Mouse (Mus musculus) G1E (cell line): ENCODE results near the gene Ccnt1.

Experiments used
- CTCF ChIP-seq: IDR thresholded peaks from 2 replicates; pipeline ENCODE4 v1.5.1; 2012; ENCODE audit warnings: low read depth, low read length, inconsistent platforms, mixed read lengths
- GATA1 ChIP-seq: IDR thresholded peaks from 2 replicates; pipeline ENCODE4 v1.6.1; 2012; ENCODE audit warnings: borderline replicate concordance, low read length, inconsistent platforms, mixed read lengths

GRCm38 (mm10) chr15:98533881-98534627, 36.7 kb downstream of the Ccnt1 start, which contains the start of gene Kansl2:
- TF ChIP-seq GATA1 (no peak), CTCF (no peak)
